Mouse (Mus musculus): ENCODE results near the gene Arhgap8.

- TF ChIP-seq CTCF (IDR thresholded peaks at IDR 0.05; ENCODE audit: borderline replicate concordance, insufficient read depth, low read depth, low read length) (no peak), POLR2A (IDR thresholded peaks at IDR 0.05; ENCODE audit: borderline replicate concordance, insufficient read depth, low read length) (no peak)
These were observed 39.1 kb upstream of the Arhgap8 start for GRCm38 (mm10) chr15:84680545-84681454.

All from cerebellum, adult 2 months (tissue).